Mouse (Mus musculus) kidney, embryonic 16.5 days (tissue): ENCODE measurements at regions not wholly inside any gene's neighbourhood (a gene's known extent, or its start where the extent isn't known, plus 50 kb on each side); places are given as distances from the start of the nearest gene placed in this dataset.
A peak's percentile ranks its signal among the peaks of the same experiment; 100 is the strongest.

ENCODE experiments used
- ATAC-seq: fragments of 200-750 bp; cut with Nextera tagmentation; 2 replicates; pipeline ENCODE4 v1.8.0; 2017; ENCODE audit warnings: moderate TSS enrichment; ENCODE audit not compliant: low FRiP score, low TSS enrichment
- H3K27ac ChIP-seq: fragments of 300-500 bp; sonication (generic); 2 replicates; pipeline ENCODE4 v1.5.1; 2014; ENCODE audit warnings: low read length
- H3K27me3 ChIP-seq: fragments of 300-500 bp; sonication (generic); 2 replicates; pipeline ENCODE4 v1.6.1; 2014; ENCODE audit warnings: low read length, control low read depth, mixed read lengths; ENCODE audit not compliant: insufficient read depth
- H3K36me3 ChIP-seq: fragments of 300-500 bp; sonication (generic); 2 replicates; pipeline ENCODE4 v1.6.1; 2014; ENCODE audit warnings: low read length, control low read depth, mixed read lengths; ENCODE audit not compliant: insufficient read depth
- H3K4me1 ChIP-seq: fragments of 300-500 bp; sonication (generic); 2 replicates; pipeline ENCODE4 v1.6.1; 2014; ENCODE audit warnings: low read length, control low read depth, mixed read lengths; ENCODE audit not compliant: insufficient read depth
- H3K4me2 ChIP-seq: fragments of 300-500 bp; sonication (generic); replicated peaks from 2 replicates; pipeline ENCODE4 v1.6.1; 2014; ENCODE audit warnings: low read depth, low read length
- H3K4me3 ChIP-seq: fragments of 300-500 bp; sonication (generic); 2 replicates; pipeline ENCODE4 v1.5.1; 2014; ENCODE audit warnings: mild to moderate bottlenecking, low read length
- H3K9ac ChIP-seq: fragments of 300-500 bp; sonication (generic); replicated peaks from 2 replicates; pipeline ENCODE4 v1.6.1; 2014; ENCODE audit warnings: low read length
- H3K9me3 ChIP-seq: fragments of 300-500 bp; sonication (generic); 2 replicates; pipeline ENCODE4 v1.6.1; 2016; ENCODE audit warnings: low read length, control low read depth
- WGBS: fragments of 180-500 bp; shearing (Covaris S2); extraction: QIAGEN DNeasy Blood & Tissue Kit; methylation state at CpG from one replicate; pipeline ENCODE4 v1.1.7; 2014; 5-methylcytosine and 5-hydroxymethylcytosine counted together

- no peaks in the 10 kb centered on the region for H3K9me3 ChIP-seq
- H3K4me1 ChIP-seq: no peaks in the 10 kb centered on the region
- H3K9ac ChIP-seq: no peak overlapping the region
- no peak overlapping the region for H3K27ac ChIP-seq
- ATAC-seq: 0 out of 2 replicates have a peak, but pooled peaks have one; percentile 57
- 27% methylated on average over 5 of the region's 5 CpGs for WGBS
- H3K27me3 ChIP-seq: no peaks in the 10 kb centered on the region
- no peak overlapping the region for H3K4me3 ChIP-seq
- H3K36me3 ChIP-seq: no peaks in the 10 kb centered on the region
- H3K4me2 ChIP-seq: no peak overlapping the region
Measured at GRCm38 (mm10) chr8:62678166-62678565, 272.6 kb upstream of the Spock3 start.

GRCm38 (mm10) chr8:62684229-62684628, 266.6 kb upstream of the Spock3 start:
- Histone ChIP-seq H3K4me3 (no peak overlapping the region), H3K27ac (no peak overlapping the region), H3K4me1 (peaks cover 7% of the 10 kb centered on the region; the same call in 1 of the 2 replicates), H3K4me2 (no peak overlapping the region), H3K27me3 (no peaks in the 10 kb centered on the region), H3K36me3 (no peaks in the 10 kb centered on the region), H3K9me3 (no peaks in the 10 kb centered on the region), H3K9ac (no peak overlapping the region)
- 63% methylated on average over 1 of the region's 1 CpGs for WGBS
- no peak for ATAC-seq

DNA sequence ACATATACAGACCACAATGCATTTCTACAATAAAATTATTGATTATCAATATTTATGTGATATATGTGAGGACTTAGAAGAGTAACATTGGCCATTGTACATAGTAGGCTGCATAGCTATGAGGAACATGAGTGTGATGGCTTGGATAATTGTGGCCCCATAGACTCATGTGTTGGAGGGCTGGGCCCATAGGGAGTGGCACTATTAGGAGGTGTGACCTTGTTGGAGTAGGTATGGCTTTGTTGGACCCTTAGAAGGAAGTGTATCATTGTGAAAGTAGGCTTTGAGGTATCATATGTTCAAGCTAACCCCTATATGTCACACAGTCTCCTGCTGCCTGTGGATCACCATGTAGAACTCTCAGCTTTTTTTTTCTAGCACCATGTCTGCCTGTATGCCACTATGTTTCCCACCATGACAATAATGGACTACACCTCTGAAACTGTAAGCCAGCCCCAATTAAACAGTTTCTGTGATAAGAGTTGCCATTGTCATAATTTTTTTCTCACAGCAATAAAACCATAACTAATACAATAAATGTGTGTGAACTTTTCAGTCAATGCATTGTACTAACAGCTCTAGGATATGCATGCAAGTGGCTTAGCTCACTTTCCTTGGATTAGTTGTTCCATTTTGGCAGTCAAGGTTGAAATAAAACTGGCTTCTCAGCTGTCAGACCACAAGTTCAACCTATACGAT, 265.3 kb upstream of the Spock3 start:
- 11% methylated on average over 1 of the region's 1 CpGs for WGBS
- H3K4me2 ChIP-seq: no peak overlapping the region
- peak; percentile 46; the same call in 1 of the 2 replicates for ATAC-seq
- H3K36me3 ChIP-seq: no peaks in the 10 kb centered on the region
- no peak overlapping the region for H3K4me3 ChIP-seq
- H3K4me1 ChIP-seq: peaks cover 7% of the 10 kb centered on the region; the same call in 1 of the 2 replicates
- no peaks in the 10 kb centered on the region for H3K27me3 ChIP-seq
- H3K27ac ChIP-seq: no peak overlapping the region
- H3K9ac ChIP-seq: no peak overlapping the region
- no peaks in the 10 kb centered on the region for H3K9me3 ChIP-seq

DNA sequence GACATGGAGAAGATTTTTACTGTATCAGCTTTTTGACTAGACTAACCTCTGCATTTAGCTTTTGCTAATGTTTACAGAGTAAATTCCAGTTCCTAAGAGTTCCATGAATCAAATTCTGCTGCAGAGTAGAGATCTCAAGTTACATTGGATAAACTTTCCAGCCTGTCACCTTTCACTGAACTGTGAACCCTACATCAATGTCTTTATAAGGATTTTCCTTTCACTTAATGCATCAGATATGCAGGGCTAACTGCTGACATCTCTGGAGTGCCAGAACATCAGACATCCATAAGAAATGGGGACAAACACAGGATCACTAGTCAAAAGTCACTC, 264.8 kb upstream of the Spock3 start:
- H3K36me3 ChIP-seq: no peaks in the 10 kb centered on the region
- no peak overlapping the region for H3K9ac ChIP-seq
- ATAC-seq: peak; percentile 75; the same call in 1 of the 2 replicates
- no peak overlapping the region for H3K4me3 ChIP-seq
- peaks cover 7% of the 10 kb centered on the region; the same call in 1 of the 2 replicates for H3K4me1 ChIP-seq
- no peak overlapping the region for H3K27ac ChIP-seq
- H3K27me3 ChIP-seq: no peaks in the 10 kb centered on the region
- H3K9me3 ChIP-seq: no peaks in the 10 kb centered on the region
- no peak overlapping the region for H3K4me2 ChIP-seq
